Mouse (Mus musculus) liver, embryonic 14.5 days (tissue): ENCODE data around the gene Klhl22.

Experiments used
- CTCF ChIP-seq: IDR thresholded peaks from 2 replicates; pipeline ENCODE4 v1.5.1; 2016; ENCODE audit warnings: antibody characterized with exemption, low read depth, control low read depth
- EP300 ChIP-seq: IDR thresholded peaks from 2 replicates; pipeline ENCODE4 v1.6.1; 2016; ENCODE audit warnings: antibody characterized with exemption, low read depth

DNA sequence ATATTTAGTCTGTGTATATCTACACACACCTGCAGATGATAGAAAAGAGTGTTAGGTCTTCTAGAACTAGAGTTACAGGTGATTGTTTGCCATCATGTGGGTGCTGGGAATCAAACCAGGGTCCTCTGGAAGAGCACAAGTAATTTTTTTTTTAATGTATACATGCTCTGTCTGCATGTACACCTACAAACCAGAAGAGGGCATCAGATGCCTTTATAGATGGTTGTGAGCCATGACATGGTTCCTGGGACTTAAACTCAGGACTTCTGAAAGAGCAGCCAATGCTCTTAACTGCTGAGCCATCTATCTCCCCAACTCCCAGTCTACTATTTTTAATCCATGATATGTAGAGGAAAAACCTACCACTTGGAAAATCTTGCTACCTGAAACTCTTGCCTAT lies 29.4 kb upstream of the Klhl22 start:
- TF ChIP-seq CTCF (peak; percentile 38; the same call in 1 of the 2 replicates), EP300 (no peak)
